Mouse (Mus musculus) embryo, embryonic 9.5 days (tissue): ENCODE data around the gene Pfas.

Source experiments
- DNase-seq: peaks from one replicate; pipeline ENCODE4 v3.0.0-alpha.2; 2017; ENCODE audit errors: extremely low spot score

The Pfas gene

GRCm38 (mm10) chr11:69008182-69009121, at the start of gene Pfas:
Gene Pfas, minus strand, starts transcription at chr11:69008460.
- DNase-seq: peak; percentile 97

- no peak for DNase-seq
Measured at GRCm38 (mm10) chr11:69053848-69054247, 45.6 kb upstream of the Pfas start.

- DNase-seq: no peak
Measured at GRCm38 (mm10) chr11:69052824-69053421, 44.7 kb upstream of the Pfas start.

GRCm38 (mm10) chr11:69051771-69052170, 43.5 kb upstream of the Pfas start:
- DNase-seq: no peak

- DNase-seq: no peak
Measured at GRCm38 (mm10) chr11:69050748-69051147, 42.5 kb upstream of the Pfas start.

- no peak for DNase-seq
Measured at GRCm38 (mm10) chr11:69048151-69048550, 39.9 kb upstream of the Pfas start.

GRCm38 (mm10) chr11:69047592-69047991, 39.3 kb upstream of the Pfas start:
- DNase-seq: no peak

GRCm38 (mm10) chr11:69046395-69046774, 38.1 kb upstream of the Pfas start:
- DNase-seq: no peak

- peak; percentile 90 for DNase-seq
Measured at GRCm38 (mm10) chr11:69045531-69046394, 37.5 kb upstream of the Pfas start, which contains the start of gene Aurkb. Gene Aurkb, plus strand, starts transcription at chr11:69045647.

GRCm38 (mm10) chr11:69038173-69038572, 29.9 kb upstream of the Pfas start:
- DNase-seq: no peak

GRCm38 (mm10) chr11:69037231-69038061, 29.2 kb upstream of the Pfas start:
- DNase-seq: peak; percentile 93

GRCm38 (mm10) chr11:69036486-69037230, 28.4 kb upstream of the Pfas start:
- peak; percentile 90 for DNase-seq

- DNase-seq: peak; percentile 83
Measured at GRCm38 (mm10) chr11:69035849-69036248, 27.6 kb upstream of the Pfas start.

- no peak for DNase-seq
Measured at GRCm38 (mm10) chr11:69035411-69035810, 27.2 kb upstream of the Pfas start.

GRCm38 (mm10) chr11:69034585-69034984, 26.3 kb upstream of the Pfas start:
- no peak for DNase-seq

GRCm38 (mm10) chr11:69033552-69033951, 25.3 kb upstream of the Pfas start:
- DNase-seq: no peak

GRCm38 (mm10) chr11:69028805-69029204, 20.5 kb upstream of the Pfas start:
- DNase-seq: no peak

GRCm38 (mm10) chr11:69026562-69026961, 18.3 kb upstream of the Pfas start:
- DNase-seq: no peak

GRCm38 (mm10) chr11:69020691-69021090, 12.4 kb upstream of the Pfas start:
- DNase-seq: no peak

GRCm38 (mm10) chr11:69016755-69017154, 8.5 kb upstream of the Pfas start:
- no peak for DNase-seq
